Mouse (Mus musculus) hindbrain, embryonic 16.5 days (tissue): ENCODE results near the gene Hook1. TPM values are rescaled to one million over a fixed set of nuclear protein-coding genes. Genes with fewer than 3 reads are reported as not detected.

Experiments used
- polyA plus RNA-seq: library from polyadenylated mRNA; unstranded; fragments of >200 nt; fragmentation: Nextera tagmentation; extraction: Ambion mirVana; gene quantifications from 2 replicates; pipeline ENCODE4 v1.2.1, GENCODE M21; 2015

The Hook1 gene
- polyA plus RNA-seq, 1 experiment from 2014 or later: 67.8 TPM

Other genes starting within 250 kb of the Hook1 start
- 0.21 TPM in 1 of 2 replicates, not detected in the other for gene Cyp2j13, start 110.3 kb downstream of the Hook1 start, polyA plus RNA-seq
- not detected in 2 replicates for gene Cyp2j12, start 173.9 kb downstream of the Hook1 start, polyA plus RNA-seq